Mouse (Mus musculus): ENCODE results near the gene Lypd4. TPM values are rescaled to one million over a fixed set of nuclear protein-coding genes. Genes with fewer than 3 reads are reported as not detected.

Lypd4 gene
- total RNA-seq, 2 experiments from 2014 or later, result not detected

DNA sequence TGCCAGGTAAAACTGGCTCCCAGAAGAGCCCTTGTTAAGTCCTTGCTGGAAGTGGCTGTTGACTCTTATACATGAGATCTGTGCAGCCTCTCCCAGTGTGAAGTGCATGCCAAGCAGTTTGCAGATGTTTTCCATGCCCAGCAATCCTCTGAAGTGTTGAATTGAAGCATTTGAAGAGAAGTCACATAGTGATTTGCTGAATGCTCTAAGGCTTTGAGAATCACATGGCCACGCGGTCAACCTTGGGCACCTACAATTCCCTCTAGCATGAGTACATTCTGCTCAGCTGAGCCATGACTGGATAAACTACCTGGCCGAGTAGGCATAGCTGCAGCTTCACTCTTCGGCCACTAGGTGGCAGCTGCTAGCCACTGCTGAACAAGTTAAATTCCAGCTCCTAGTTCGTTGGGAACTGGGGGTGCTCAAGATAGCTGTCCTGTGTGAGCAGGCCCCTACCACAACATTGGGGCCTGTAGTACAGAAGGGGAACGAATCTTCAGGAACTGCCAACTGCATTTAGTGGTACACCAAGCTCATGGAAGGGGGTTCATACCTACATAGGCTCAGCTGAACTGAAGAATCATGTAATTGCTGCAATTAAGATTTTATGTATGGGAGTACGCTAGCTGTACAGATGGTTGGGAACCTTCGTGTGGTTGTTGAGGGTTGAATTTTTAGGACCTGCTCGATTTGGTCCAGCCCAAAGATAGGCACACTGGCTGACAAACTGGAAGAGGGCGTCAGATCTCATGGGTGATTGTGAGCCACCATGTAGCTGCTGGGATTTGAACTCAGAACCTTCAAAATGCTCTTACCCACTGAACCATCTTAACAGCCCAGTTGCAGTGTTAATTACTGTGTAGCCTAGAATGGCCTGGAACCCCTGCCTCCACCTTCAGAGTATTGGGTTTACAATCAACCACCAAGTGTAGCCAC, 20.8 kb upstream of the Lypd4 start:
- DNase-seq, result peak; percentile 59
- intact Hi-C loops (cut with DNase I; ENCODE audit: low total_unique reads), result loop anchor here (5.0 kb wide), 1 partner anchor 62 kb away; no protein-coding TSS in a partner anchor

DNA sequence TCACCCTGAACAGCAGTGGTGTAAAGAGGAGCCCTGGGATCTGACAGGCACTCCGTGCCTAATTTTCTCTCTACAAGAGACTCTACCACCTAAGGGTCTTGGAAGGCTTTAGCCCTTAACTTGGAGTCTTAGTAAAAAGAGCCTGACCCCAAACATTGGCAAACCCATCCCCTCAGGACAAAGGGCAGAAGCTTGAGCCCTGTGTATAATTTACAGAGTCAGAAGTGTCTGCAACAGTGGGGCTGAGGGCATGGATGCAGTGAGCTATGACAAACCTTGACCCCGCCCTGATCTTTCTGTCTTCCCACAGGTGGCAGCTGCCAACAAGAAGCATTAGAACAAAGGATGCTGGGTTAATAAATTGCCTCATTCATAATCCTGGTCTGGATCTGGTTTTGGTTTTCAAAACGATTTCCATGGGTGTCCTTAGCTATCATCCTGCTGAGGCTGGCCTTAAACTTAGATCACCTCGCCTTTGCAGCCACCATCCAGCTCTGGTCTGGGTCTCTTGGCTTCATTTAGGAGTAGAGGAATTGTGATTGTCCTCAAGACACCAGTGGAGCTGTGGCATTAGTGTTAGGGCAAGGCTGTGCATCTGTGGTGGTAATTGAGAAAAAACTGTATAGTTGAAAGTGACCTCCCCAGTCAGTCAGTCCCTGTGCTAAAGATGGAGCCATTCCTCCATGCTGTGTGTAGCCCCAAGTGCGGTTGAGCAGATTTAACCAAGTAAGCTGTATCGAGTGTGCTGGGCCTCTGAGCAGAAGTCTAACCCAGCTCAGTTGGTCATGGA, 19.9 kb upstream of the Lypd4 start:
- intact Hi-C loops (cut with DNase I; ENCODE audit: low total_unique reads), result loop anchor here (5.0 kb wide), 1 partner anchor 63 kb away; no protein-coding TSS in a partner anchor
- DNase-seq, result no peak

- no peak for DNase-seq
These were observed 17.4 kb upstream of the Lypd4 start for GRCm38 (mm10) chr7:24887096-24887495.

DNA sequence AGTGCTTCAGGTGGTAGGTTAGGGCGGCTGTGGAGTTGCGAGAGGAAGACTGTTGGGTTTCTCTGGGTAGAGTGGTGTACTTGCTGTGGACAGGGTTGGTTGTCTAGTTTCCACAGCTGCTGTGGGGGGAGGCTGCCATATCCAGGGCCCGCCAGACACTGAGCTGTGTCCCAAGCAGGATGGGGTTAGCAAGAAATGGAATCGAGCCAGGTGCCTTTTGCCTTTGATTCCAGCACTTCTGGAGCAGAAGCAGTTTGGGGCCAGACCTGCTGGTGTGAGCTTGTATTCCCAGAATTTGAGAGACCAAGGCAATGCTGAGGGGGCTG, 16.5 kb upstream of the Lypd4 start:
- no peak for DNase-seq
- intact Hi-C loops (cut with DNase I; ENCODE audit: low total_unique reads), result no loop called here

More at GRCm38 (mm10) chr7:24887096-24887495, 17.4 kb upstream of the Lypd4 start:
- intact Hi-C loops (cut with DNase I; ENCODE audit: low total_unique reads), result no loop called here

GRCm38 (mm10) chr7:24885468-24886307, 15.9 kb upstream of the Lypd4 start:
- no peak for DNase-seq
- intact Hi-C loops (cut with DNase I; ENCODE audit: low total_unique reads), result no loop called here

GRCm38 (mm10) chr7:24884693-24885291, 15.1 kb upstream of the Lypd4 start:
- intact Hi-C loops (cut with DNase I; ENCODE audit: low total_unique reads), result no loop called here
- no peak for DNase-seq

DNA sequence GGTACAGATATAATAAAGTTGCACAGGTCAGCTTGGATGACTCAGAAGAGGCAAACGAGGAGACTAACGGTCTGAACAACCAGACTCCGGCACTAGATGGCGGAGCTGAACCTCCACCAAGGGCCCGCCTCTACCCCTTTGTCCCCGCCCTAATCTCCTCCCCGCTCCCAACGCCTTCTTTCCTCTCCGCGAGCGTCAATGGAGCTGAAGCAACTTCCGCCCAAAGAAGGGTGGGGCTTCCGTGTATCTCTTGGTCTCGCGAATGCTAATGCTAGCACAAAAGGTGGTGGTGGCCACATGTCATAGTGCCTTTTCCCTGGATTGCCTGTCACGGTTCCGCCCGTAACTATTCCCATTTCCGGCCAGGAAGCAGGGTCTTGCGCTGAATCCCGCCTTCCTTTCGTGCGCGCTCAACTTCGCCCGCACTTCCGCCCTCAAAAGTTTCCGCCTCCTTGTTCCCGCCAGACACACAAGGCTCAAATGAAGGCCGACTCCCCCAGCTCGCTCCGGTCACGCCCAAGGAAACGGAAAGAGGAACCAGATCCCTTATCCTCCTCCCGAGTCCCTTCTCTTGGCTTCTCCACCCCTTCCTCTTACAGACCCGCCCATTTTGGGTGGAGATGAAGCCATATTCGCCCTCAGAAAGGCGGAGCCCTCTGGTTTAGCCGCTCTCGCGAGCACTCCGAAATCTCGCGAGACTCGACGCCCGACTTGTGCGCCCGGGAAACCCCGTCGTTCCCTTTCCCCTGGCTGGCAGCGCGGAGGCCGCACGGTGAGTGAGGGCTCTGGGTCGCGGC, 14.4 kb upstream of the Lypd4 start, which contains the start of gene Rps19:
Rps19 (plus strand) TSS at position 476 of the 797 bp plus-strand sequence.
- intact Hi-C loops (cut with DNase I; ENCODE audit: low total_unique reads), result no loop called here
- peak; percentile 99 for DNase-seq

GRCm38 (mm10) chr7:24882416-24883199, 12.9 kb upstream of the Lypd4 start:
- DNase-seq, result no peak
- intact Hi-C loops (cut with DNase I; ENCODE audit: low total_unique reads), result no loop called here

- no peak for DNase-seq
- intact Hi-C loops (cut with DNase I; ENCODE audit: low total_unique reads), result no loop called here
These were observed 9.9 kb upstream of the Lypd4 start for GRCm38 (mm10) chr7:24879620-24880019.

DNA sequence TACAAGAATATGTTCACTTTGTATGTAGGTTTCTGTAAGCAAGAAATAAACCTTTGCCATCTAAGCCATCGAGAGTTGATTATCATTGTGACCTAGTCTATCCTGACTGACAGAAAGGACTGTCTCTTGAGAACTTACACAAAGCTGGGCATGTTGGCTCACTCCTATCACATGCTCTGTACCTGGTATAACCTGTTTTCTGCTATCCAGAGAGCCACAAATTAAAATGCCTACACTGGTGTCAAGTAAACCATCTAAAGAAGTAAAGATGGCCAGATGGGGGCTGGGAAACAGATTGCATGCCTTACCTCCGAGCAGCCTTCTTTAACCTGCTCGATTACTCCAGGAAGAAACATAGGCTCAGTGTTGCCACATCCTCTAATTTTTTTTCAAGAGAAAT, 7.8 kb upstream of the Lypd4 start:
- DNase-seq, result no peak
- intact Hi-C loops (cut with DNase I; ENCODE audit: low total_unique reads), result no loop called here

- no peak for DNase-seq
- intact Hi-C loops (cut with DNase I; ENCODE audit: low total_unique reads), result no loop called here
These were observed 661 bp downstream of the Lypd4 start for GRCm38 (mm10) chr7:24869080-24869479.

GRCm38 (mm10) chr7:24864156-24864555, 5.6 kb downstream of the Lypd4 start:
- no peak for DNase-seq
- intact Hi-C loops (cut with DNase I; ENCODE audit: low total_unique reads), result no loop called here

GRCm38 (mm10) chr7:24862853-24863252, 6.9 kb downstream of the Lypd4 start:
- DNase-seq, result no peak
- intact Hi-C loops (cut with DNase I; ENCODE audit: low total_unique reads), result no loop called here

DNA sequence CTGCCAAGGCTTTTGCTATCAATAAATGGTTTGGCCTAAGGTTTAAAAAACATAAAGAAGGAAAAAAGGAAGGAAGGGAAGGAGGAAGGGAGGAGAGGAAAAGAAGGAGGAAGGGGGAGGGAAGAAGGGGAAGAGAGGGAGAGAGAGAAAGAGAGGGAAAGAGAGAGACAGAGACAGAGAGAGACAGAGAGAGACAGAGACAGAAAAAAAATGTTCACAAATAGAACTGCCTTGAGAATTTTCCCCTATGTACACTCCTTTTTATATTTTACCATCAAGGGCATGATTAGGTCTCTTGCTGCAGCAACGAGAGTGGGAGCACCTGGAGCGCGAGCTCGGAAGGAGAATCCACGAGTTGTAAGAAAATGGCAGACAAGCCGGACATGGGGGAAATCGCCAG, 7.8 kb downstream of the Lypd4 start, which contains the start of gene Gm9844:
Gm9844 (plus strand) TSS at position 301 of the 400 bp plus-strand sequence.
- intact Hi-C loops (cut with DNase I; ENCODE audit: low total_unique reads), result no loop called here
- no peak for DNase-seq

DNA sequence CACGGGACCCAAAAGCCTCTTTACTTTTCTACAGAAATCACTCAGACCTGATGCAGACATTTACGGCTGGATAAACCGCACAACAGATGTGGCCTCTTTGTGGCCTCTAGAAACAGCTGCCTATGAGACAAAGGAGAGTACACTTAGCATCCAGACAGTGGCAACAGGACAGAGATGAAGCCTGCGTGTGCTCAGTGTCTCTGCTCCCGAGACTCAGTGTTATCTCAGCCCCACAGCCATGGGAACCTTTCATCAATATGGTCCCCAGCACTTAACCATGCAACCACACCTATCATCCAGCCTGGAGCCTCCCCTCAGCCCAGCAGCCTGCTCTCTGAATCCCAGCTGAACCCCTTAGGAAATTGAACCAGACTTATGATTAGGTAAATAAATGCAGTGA, 10.5 kb downstream of the Lypd4 start:
- intact Hi-C loops (cut with DNase I; ENCODE audit: low total_unique reads), result no loop called here
- DNase-seq, result no peak

DNA sequence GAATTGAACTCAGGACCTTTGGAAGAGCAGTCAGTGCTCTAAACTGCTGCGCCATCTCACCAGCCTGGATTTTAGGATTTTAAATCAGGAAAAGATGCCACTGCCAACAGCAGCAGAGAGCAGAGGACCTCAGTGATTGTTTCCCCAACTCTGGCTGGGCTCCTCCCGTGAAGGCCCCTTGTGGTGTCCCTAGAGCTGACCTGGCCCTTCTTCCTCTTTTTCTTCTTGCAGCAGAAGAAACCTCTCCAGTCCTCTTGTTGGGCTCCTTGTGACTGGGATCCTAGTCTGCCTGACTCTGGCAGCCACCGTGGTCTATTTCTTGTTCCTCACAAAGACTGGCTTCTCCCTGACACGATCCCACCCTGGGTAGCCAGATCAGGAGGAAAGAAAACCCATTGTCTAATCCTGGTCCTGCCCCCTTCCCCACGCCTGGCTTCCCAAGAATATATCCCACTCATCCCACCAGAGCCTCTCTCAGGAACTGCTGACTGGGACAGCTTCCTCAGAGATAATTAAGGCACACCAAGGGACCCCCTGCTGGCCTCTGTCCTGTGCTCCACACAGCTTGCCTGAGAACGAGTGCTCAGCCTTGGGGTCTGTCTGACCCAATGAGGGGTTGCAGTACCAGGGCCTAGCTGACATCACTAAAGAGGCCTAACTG, 13.2 kb downstream of the Lypd4 start:
- intact Hi-C loops (cut with DNase I; ENCODE audit: low total_unique reads), result no loop called here
- DNase-seq, result no peak

GRCm38 (mm10) chr7:24853695-24854094, 16.0 kb downstream of the Lypd4 start:
- no peak for DNase-seq

More at GRCm38 (mm10) chr7:24853695-24854094, 16.0 kb downstream of the Lypd4 start:
- intact Hi-C loops (cut with DNase I; ENCODE audit: low total_unique reads), result no loop called here
